ENCODE assay signal across 14 mouse cellular contexts in genomic region chr16:35596241-35596640, GRCm38 (mm10). TPM values are rescaled to one million over a fixed set of nuclear protein-coding genes. Genes with fewer than 3 reads are reported as not detected.
DNase-seq lines count a peak whose midpoint lies in the region; ATAC-seq and TF ChIP-seq lines count a peak whose summit lies in the region.
"Had no signal": no experiment of that assay in that cellular context is flagged by ENCODE, and none has a peak within 500 bp of the region (broad histone marks: within the 10 kb centered on the region; RNA-seq: fewer than 3 reads in every experiment).

No protein-coding gene starts in this region.

- no peak for TF ChIP-seq CTCF in kidney, postnatal 0 days (IDR thresholded peaks at IDR 0.05; ENCODE audit: low read depth)
- no peak for TF ChIP-seq CTCF in kidney, adult 2 months (conservative IDR thresholded peaks at IDR 0.05; ENCODE audit: insufficient read depth, insufficient read length, low read depth, low read length)
- no peak for TF ChIP-seq CTCF in lung, adult 2 months (IDR thresholded peaks at IDR 0.05; ENCODE audit: insufficient read depth, low read length)

- peak; percentile 48; the same call in 1 of the 2 replicates for ATAC-seq in kidney, postnatal 0 days (replicated peaks; ENCODE audit: low FRiP score, low read depth)
- ATAC-seq in embryonic facial prominence, embryonic 12.5 days (ENCODE audit: insufficient number of reproducible peaks, insufficient read depth, low FRiP score, low TSS enrichment): no peak
- 0 out of 2 replicates have a peak, but pooled peaks have one; percentile 4 for ATAC-seq in hindbrain, embryonic 12.5 days (ENCODE audit: low FRiP score)
- ATAC-seq in midbrain, embryonic 16.5 days: no peak

- H3K9ac ChIP-seq in kidney, postnatal 0 days (ENCODE audit: low read depth, low read length): no peak overlapping the region
- H3K9ac ChIP-seq in embryonic facial prominence, embryonic 12.5 days: no peak overlapping the region
- H3K9ac ChIP-seq in hindbrain, embryonic 12.5 days: no peak overlapping the region
- H3K9ac ChIP-seq in midbrain, embryonic 16.5 days (ENCODE audit: low read depth, low read length): no peak overlapping the region
- H3K9ac ChIP-seq: embryonic facial prominence, embryonic 15.5 days; limb, embryonic 15.5 days had no signal

- 62% methylated on average over 6 of the region's 6 CpGs for WGBS in kidney, postnatal 0 days
- 67% methylated on average over 6 of the region's 6 CpGs for WGBS in kidney, adult 2 months
- WGBS in embryonic facial prominence, embryonic 12.5 days: 58% methylated on average over 6 of the region's 6 CpGs
- WGBS in hindbrain, embryonic 12.5 days: 50% methylated on average over 6 of the region's 6 CpGs
- 63% methylated on average over 6 of the region's 6 CpGs for WGBS in midbrain, embryonic 16.5 days
- 63% methylated on average over 6 of the region's 6 CpGs for WGBS in lung, adult 2 months

- H3K4me3 ChIP-seq in kidney, postnatal 0 days (replicated peaks; ENCODE audit: low read depth, low read length): no peak overlapping the region
- no peak overlapping the region for H3K4me3 ChIP-seq in kidney, adult 2 months (ENCODE audit: insufficient read depth, low read depth, low read length)
- H3K4me3 ChIP-seq in embryonic facial prominence, embryonic 12.5 days: no peak overlapping the region
- no peak overlapping the region for H3K4me3 ChIP-seq in hindbrain, embryonic 12.5 days
- H3K4me3 ChIP-seq in midbrain, embryonic 16.5 days (ENCODE audit: low read depth, low read length): no peak overlapping the region
- no peak overlapping the region for H3K4me3 ChIP-seq in lung, adult 2 months (replicated peaks; ENCODE audit: extremely low read depth, low read depth, low read length)
- H3K4me3 ChIP-seq: embryonic facial prominence, embryonic 15.5 days; limb, embryonic 15.5 days had no signal

- no peak for TF ChIP-seq POLR2A in kidney, adult 2 months (IDR thresholded peaks at IDR 0.05; ENCODE audit: low read depth, low read length)
- no peak for TF ChIP-seq POLR2A in lung, adult 2 months (IDR thresholded peaks at IDR 0.05; ENCODE audit: borderline replicate concordance, extremely low read depth, low read depth, low read length)

- H3K4me2 ChIP-seq in kidney, postnatal 0 days (ENCODE audit: low read length): no peak overlapping the region
- H3K4me2 ChIP-seq in embryonic facial prominence, embryonic 12.5 days (replicated peaks): no peak overlapping the region
- no peak overlapping the region; the same call in 1 of the 2 replicates for H3K4me2 ChIP-seq in hindbrain, embryonic 12.5 days (replicated peaks)
- no peak overlapping the region for H3K4me2 ChIP-seq in midbrain, embryonic 16.5 days (ENCODE audit: low read length)
- H3K4me2 ChIP-seq: embryonic facial prominence, embryonic 15.5 days; limb, embryonic 15.5 days had no signal

- no peak overlapping the region for H3K27ac ChIP-seq in kidney, postnatal 0 days
- H3K27ac ChIP-seq in kidney, adult 2 months (ENCODE audit: insufficient read depth, low read depth, low read length): no peak overlapping the region
- peak overlapping the region; percentile 64; the same call in 1 of the 2 replicates for H3K27ac ChIP-seq in embryonic facial prominence, embryonic 12.5 days
- peak overlapping the region; percentile 81 for H3K27ac ChIP-seq in hindbrain, embryonic 12.5 days
- H3K27ac ChIP-seq in midbrain, embryonic 16.5 days (ENCODE audit: low read length): peak overlapping the region; percentile 0; the same call in 1 of the 2 replicates
- H3K27ac ChIP-seq: embryonic facial prominence, embryonic 15.5 days; limb, embryonic 15.5 days had no signal

- H3K36me3 ChIP-seq in kidney, postnatal 0 days (ENCODE audit: insufficient read depth, low read length): no peaks in the 10 kb centered on the region
- no peaks in the 10 kb centered on the region for H3K36me3 ChIP-seq in kidney, adult 2 months (ENCODE audit: control insufficient read depth, insufficient read depth, low read length)
- no peaks in the 10 kb centered on the region for H3K36me3 ChIP-seq in embryonic facial prominence, embryonic 12.5 days
- H3K36me3 ChIP-seq in hindbrain, embryonic 12.5 days: no peaks in the 10 kb centered on the region
- no peaks in the 10 kb centered on the region for H3K36me3 ChIP-seq in midbrain, embryonic 16.5 days (ENCODE audit: control insufficient read depth, insufficient read depth, low read length)
- H3K36me3 ChIP-seq: embryonic facial prominence, embryonic 15.5 days; limb, embryonic 15.5 days had no signal

- H3K4me1 ChIP-seq in kidney, postnatal 0 days (replicated peaks; ENCODE audit: insufficient read depth, low read length): no peaks in the 10 kb centered on the region
- no peaks in the 10 kb centered on the region for H3K4me1 ChIP-seq in kidney, adult 2 months (ENCODE audit: control insufficient read depth, insufficient read depth, low read length)
- H3K4me1 ChIP-seq in embryonic facial prominence, embryonic 12.5 days: peaks cover 35% of the 10 kb centered on the region
- peaks cover 69% of the 10 kb centered on the region for H3K4me1 ChIP-seq in hindbrain, embryonic 12.5 days
- peaks cover 44% of the 10 kb centered on the region for H3K4me1 ChIP-seq in midbrain, embryonic 16.5 days (ENCODE audit: control insufficient read depth, insufficient read depth, low read length)
- no peaks in the 10 kb centered on the region; the same call in none of the 2 replicates for H3K4me1 ChIP-seq in lung, adult 2 months (ENCODE audit: control insufficient read depth, insufficient read depth, low read length)

- H3K27me3 ChIP-seq in kidney, postnatal 0 days (ENCODE audit: insufficient read depth, low read length): no peaks in the 10 kb centered on the region
- H3K27me3 ChIP-seq in kidney, adult 2 months (replicated peaks; ENCODE audit: control insufficient read depth, insufficient read depth, low read length): no peaks in the 10 kb centered on the region
- H3K27me3 ChIP-seq in embryonic facial prominence, embryonic 12.5 days: no peaks in the 10 kb centered on the region
- no peaks in the 10 kb centered on the region for H3K27me3 ChIP-seq in hindbrain, embryonic 12.5 days
- H3K27me3 ChIP-seq in midbrain, embryonic 16.5 days (ENCODE audit: control insufficient read depth, insufficient read depth, low read depth, low read length): no peaks in the 10 kb centered on the region
- H3K27me3 ChIP-seq: limb, embryonic 15.5 days had no signal

- no peaks in the 10 kb centered on the region for H3K9me3 ChIP-seq in kidney, postnatal 0 days (replicated peaks; ENCODE audit: low read length)
- no peaks in the 10 kb centered on the region for H3K9me3 ChIP-seq in embryonic facial prominence, embryonic 12.5 days
- peaks cover 3% of the 10 kb centered on the region; the same call in 1 of the 2 replicates for H3K9me3 ChIP-seq in hindbrain, embryonic 12.5 days (replicated peaks)
- H3K9me3 ChIP-seq in midbrain, embryonic 16.5 days (replicated peaks; ENCODE audit: control insufficient read depth, low read length, poor library complexity, severe bottlenecking): no peaks in the 10 kb centered on the region
- H3K9me3 ChIP-seq: embryonic facial prominence, embryonic 15.5 days; limb, embryonic 15.5 days had no signal

- DNase-seq in kidney, postnatal 0 days (ENCODE audit: low spot score): no peak
- DNase-seq in kidney, adult 2 months: no peak
- no peak for DNase-seq in adrenal gland, adult 2 months
- DNase-seq in thymus, adult 18-20 months: no peak
- no peak for DNase-seq in lung, adult 2 months
- DNase-seq: B cell, adult 2 months; kidney, adult 9 months; lung, postnatal 10 days; thymus, postnatal 25 days had no signal

RNA-seq across cellular contexts. Expression of gene Sema5b, which starts 55.3 kb away (rescaled TPM):
- 1.7 and 2.2 TPM in 2 replicates for polyA plus RNA-seq in kidney, postnatal 0 days (2015; fragmentation: Nextera tagmentation; extraction: Ambion mirVana)
- 1.4 and 1.9 TPM in 2 replicates for polyA plus RNA-seq in kidney, adult 2 months (2012; rRNA removed)
- polyA plus RNA-seq in embryonic facial prominence, embryonic 12.5 days (2016; fragmentation: Nextera tagmentation; extraction: Ambion mirVana): 9.2 and 11.3 TPM in 2 replicates
- polyA plus RNA-seq in hindbrain, embryonic 12.5 days (2016; fragmentation: Nextera tagmentation; extraction: Ambion mirVana): 36.7 and 42.9 TPM in 2 replicates
- 17.5 and 18.0 TPM in 2 replicates for polyA plus RNA-seq in midbrain, embryonic 16.5 days (2015; fragmentation: Nextera tagmentation; extraction: Ambion mirVana)
- total RNA-seq in adrenal gland, adult 2 months (2021): 1 to 10 TPM; 1.5 to 8.3 TPM
- 48.9 and 89.9 TPM in 2 replicates for polyA plus RNA-seq in adrenal gland, adult 2 months (2012; rRNA removed)
- 0.51 and 0.76 TPM in 2 replicates for polyA plus RNA-seq in lung, adult 2 months (2012; rRNA removed)

Comparison
In these comparisons a context has a peak if more than half of its experiments do, and no peak if none do; other contexts are left out.
1. ATAC-seq: peak in kidney, postnatal 0 days (single experiment) and hindbrain, embryonic 12.5 days (single experiment); none in embryonic facial prominence, embryonic 12.5 days (single experiment) and midbrain, embryonic 16.5 days (single experiment).
2. H3K27ac ChIP-seq: peak in embryonic facial prominence, embryonic 12.5 days (single experiment), hindbrain, embryonic 12.5 days (single experiment) and midbrain, embryonic 16.5 days (single experiment); none in kidney, postnatal 0 days (single experiment) and kidney, adult 2 months (single experiment).